Mouse (Mus musculus) liver, postnatal 0 days (tissue): Measurements from ENCODE around the gene Coq8b. TPM values are rescaled to one million over a fixed set of nuclear protein-coding genes. Genes with fewer than 3 reads are reported as not detected.

Experiments used
- ATAC-seq: fragments of 200-750 bp; cut with Nextera tagmentation; 2 replicates; pipeline ENCODE4 v1.8.0; 2017; ENCODE audit warnings: mild to moderate bottlenecking, moderate library complexity
- DNase-seq: peaks from one replicate; pipeline ENCODE4 v3.0.0-alpha.2; 2016
- H3K27ac ChIP-seq: fragments of 300-500 bp; sonication (generic); 2 replicates; pipeline ENCODE4 v1.5.1; 2014; ENCODE audit warnings: antibody characterized with exemption, moderate library complexity, mild to moderate bottlenecking, low read depth
- H3K27me3 ChIP-seq: fragments of 300-500 bp; sonication (generic); 2 replicates; pipeline ENCODE4 v1.6.1; 2014; ENCODE audit warnings: low read length, control low read depth, mixed read lengths; ENCODE audit not compliant: insufficient read depth
- H3K36me3 ChIP-seq: fragments of 300-500 bp; sonication (generic); replicated peaks from 2 replicates; pipeline ENCODE4 v1.6.1; 2014; ENCODE audit warnings: mild to moderate bottlenecking, control low read depth, low read length, moderate library complexity, mixed read lengths; ENCODE audit not compliant: insufficient read depth
- H3K4me1 ChIP-seq: fragments of 300-500 bp; sonication (generic); 2 replicates; pipeline ENCODE4 v1.6.1; 2014; ENCODE audit warnings: antibody characterized with exemption, mild to moderate bottlenecking, control low read depth; ENCODE audit not compliant: insufficient read depth
- H3K4me2 ChIP-seq: fragments of 300-500 bp; sonication (generic); 2 replicates; pipeline ENCODE4 v1.6.1; 2014; ENCODE audit warnings: low read depth, mild to moderate bottlenecking, low read length, moderate library complexity, mixed read lengths
- H3K4me3 ChIP-seq: fragments of 300-500 bp; sonication (generic); 2 replicates; pipeline ENCODE4 v1.5.1; 2014; ENCODE audit warnings: low read depth, low read length
- H3K9ac ChIP-seq: fragments of 300-500 bp; sonication (generic); replicated peaks from 2 replicates; pipeline ENCODE4 v1.6.1; 2014; ENCODE audit warnings: mild to moderate bottlenecking, moderate library complexity
- H3K9me3 ChIP-seq: fragments of 300-500 bp; sonication (generic); 2 replicates; pipeline ENCODE4 v1.6.1; 2016; ENCODE audit warnings: mild to moderate bottlenecking, control low read depth, low read length, mixed read lengths
- CTCF ChIP-seq: sonication (generic); IDR thresholded peaks from 2 replicates; pipeline ENCODE4 v1.5.1; 2016; ENCODE audit warnings: antibody characterized with exemption, low read depth
- EP300 ChIP-seq: IDR thresholded peaks from 2 replicates; pipeline ENCODE4 v1.6.1; 2016; ENCODE audit warnings: antibody characterized with exemption, low read depth, mild to moderate bottlenecking
- WGBS: fragments of 180-500 bp; shearing (Covaris S2); extraction: QIAGEN DNeasy Blood & Tissue Kit; methylation state at CpG from one replicate; pipeline ENCODE4 v1.1.7; 2014; ENCODE audit not compliant: insufficient replicate concordance; 5-methylcytosine and 5-hydroxymethylcytosine counted together
- polyA plus RNA-seq: library from polyadenylated mRNA; unstranded; fragments of >200 nt; fragmentation: Nextera tagmentation; extraction: Ambion mirVana; gene quantifications from 2 replicates; pipeline ENCODE4 v1.2.1, GENCODE M21; 2015

Coq8b gene
- 20.1 and 23.5 TPM in 2 replicates for polyA plus RNA-seq

DNA sequence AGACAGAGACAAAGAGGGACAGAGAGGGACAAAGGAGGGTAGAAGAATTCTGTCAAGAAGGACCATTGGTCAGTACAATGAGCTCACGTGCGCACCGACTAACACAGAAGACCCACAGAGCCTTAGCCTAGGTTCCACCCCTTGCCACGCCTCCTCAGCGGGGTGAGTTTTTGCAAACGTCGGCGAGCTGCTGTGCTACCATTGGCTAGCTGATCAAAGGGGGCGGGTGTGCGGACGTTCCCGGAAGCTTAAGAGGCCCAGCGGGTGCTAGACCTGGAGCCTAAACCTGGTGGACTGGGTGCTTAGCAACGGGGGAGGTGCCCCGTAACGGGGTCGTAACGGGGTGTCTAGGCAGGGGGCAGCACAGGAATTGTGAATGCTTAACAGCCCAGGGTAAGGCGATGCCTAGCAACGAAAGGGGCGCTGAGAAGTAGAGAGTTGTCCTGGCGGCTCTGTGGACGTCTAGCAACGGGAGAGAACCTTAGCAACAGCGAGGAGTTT is at the start of gene Coq8b:
Gene Coq8b (plus strand): TSS at position 243 of the 501 bp plus-strand sequence.
- Histone ChIP-seq H3K9ac (peak within 1 kb of the TSS; percentile 59), H3K4me1 (peaks cover 9% of the 10 kb centered on the region), H3K4me3 (peak within 1 kb of the TSS; percentile 66), H3K27ac (peak within 1 kb of the TSS; percentile 58; the same call in 1 of the 2 replicates), H3K36me3 (no peaks in the 10 kb centered on the region), H3K9me3 (no peaks in the 10 kb centered on the region), H3K4me2 (peak within 1 kb of the TSS; percentile 68), H3K27me3 (no peaks in the 10 kb centered on the region)
- WGBS = under 1% methylated on average over 25 of the region's 25 CpGs
- peak; percentile 81 for ATAC-seq
- DNase-seq = peak; percentile 95
- peak; percentile 28; the same call in 1 of the 2 replicates for TF ChIP-seq CTCF
- no peak for TF ChIP-seq EP300

DNA sequence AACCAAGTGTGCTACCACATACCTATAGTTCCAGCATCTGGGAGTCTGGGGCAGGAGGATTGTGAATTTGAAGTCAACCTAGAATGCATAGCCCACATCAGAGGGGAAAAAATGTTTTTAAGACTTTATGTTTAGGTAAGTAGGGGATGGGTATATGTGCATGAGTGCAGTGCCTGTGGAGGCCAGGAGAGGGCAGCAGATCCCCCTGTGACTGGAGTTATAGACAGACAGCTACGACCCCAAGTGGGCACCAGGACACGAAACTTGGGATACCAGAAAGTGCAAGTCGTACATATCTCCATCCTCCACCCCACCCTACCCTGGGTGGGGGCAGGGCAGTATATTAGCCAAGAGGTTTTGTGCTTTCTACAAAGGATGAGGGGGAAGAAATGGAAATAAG is 47.9 kb upstream of the Coq8b start:
- TF ChIP-seq CTCF = peak; percentile 86
- TF ChIP-seq EP300 = no peak
- ATAC-seq (peak; percentile 40; the same call in 1 of the 2 replicates), DNase-seq (peak; percentile 73)
- Histone ChIP-seq H3K27me3 (no peaks in the 10 kb centered on the region), H3K4me1 (peaks cover 4% of the 10 kb centered on the region; the same call in 1 of the 2 replicates), H3K36me3 (peaks cover 44% of the 10 kb centered on the region), H3K4me2 (no peak overlapping the region), H3K9ac (no peak overlapping the region), H3K27ac (no peak overlapping the region), H3K4me3 (no peak overlapping the region), H3K9me3 (no peaks in the 10 kb centered on the region)
- 37% methylated on average over 3 of the region's 3 CpGs for WGBS

DNA sequence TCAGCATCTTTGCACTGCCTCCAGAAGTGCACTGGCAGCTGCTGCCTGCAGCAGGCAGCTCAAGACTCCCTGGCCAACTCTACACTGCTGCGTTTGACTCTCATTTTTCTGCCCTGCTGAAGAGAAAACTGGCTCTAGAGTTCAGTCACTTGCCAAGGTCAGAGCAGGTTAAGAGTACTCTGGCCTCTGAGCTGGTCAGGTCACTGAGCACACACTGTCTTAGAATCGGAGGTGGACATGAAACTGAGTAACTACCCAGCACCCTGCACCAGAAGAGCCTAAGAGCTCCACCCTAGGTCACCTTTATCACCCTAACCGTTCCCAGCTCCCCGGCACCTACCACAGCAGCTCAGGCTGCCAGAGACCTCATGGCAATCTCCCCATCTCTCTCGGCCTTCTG is 46.8 kb upstream of the Coq8b start:
- Histone ChIP-seq H3K4me2 (no peak overlapping the region), H3K27me3 (no peaks in the 10 kb centered on the region), H3K9me3 (no peaks in the 10 kb centered on the region), H3K27ac (no peak overlapping the region), H3K9ac (no peak overlapping the region), H3K36me3 (peaks cover 54% of the 10 kb centered on the region), H3K4me1 (no peaks in the 10 kb centered on the region), H3K4me3 (no peak overlapping the region)
- ATAC-seq (no peak), DNase-seq (no peak)
- TF ChIP-seq EP300 (no peak), CTCF (no peak)
- 75% methylated on average over 5 of the region's 5 CpGs for WGBS

DNA sequence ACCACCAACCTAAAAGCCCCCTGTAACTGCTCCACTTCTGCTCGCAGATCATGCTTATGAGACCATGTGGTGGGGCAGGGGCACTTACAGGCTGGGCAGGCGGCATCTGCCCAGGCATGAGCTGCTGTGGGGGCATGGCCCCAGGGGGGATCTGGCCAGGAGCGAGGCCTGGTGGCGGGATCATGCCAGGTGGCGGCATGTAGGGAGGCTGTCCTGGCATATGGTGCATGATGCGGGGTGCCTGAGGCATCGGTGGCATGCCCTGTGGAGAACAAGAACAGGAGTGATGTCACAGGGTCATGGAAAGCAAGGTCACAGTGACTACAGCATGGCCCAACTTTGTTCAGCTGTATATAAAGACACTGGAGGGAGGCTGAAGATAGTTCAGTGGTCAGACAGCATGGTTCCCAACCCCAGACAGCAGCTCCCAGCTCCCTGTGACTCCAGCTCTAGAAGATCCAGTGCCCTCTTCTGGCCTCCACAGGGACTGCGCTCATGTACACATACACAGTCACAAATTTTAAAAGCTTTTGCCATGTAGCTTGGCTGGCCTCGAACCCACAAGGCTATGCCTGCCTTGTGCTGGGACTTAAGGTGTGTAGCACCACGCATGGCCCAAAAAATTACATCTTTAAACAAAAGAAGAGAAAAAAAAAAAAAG is 43.4 kb upstream of the Coq8b start:
- WGBS = 92% methylated on average over 10 of the region's 10 CpGs
- ATAC-seq = no peak

DNA sequence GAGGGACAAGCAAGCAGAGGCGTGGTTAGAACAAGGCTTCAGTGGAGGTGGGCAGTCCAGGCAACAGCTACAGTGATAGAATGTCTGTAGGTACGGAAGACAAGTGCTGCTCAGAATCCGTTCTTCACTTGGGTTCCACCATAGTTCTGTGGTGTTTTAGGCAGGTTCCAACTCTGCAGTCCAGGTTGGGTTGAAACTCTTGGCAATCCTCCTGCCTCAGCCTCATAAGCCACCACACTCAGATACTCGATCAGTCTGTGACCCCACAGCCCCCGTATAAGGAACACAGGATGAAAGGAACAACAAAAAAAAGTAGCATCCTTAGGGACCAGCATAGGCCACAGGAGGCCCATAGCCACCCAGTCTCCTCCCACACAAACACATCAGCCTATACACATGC is 40.4 kb upstream of the Coq8b start:
- Histone ChIP-seq H3K9me3 (no peaks in the 10 kb centered on the region), H3K27me3 (no peaks in the 10 kb centered on the region), H3K4me3 (no peak overlapping the region), H3K36me3 (peaks cover 64% of the 10 kb centered on the region), H3K9ac (no peak overlapping the region), H3K4me1 (peaks cover 18% of the 10 kb centered on the region), H3K4me2 (no peak overlapping the region), H3K27ac (no peak overlapping the region)
- WGBS = 82% methylated on average over 5 of the region's 5 CpGs
- TF ChIP-seq EP300 (no peak), CTCF (no peak)
- ATAC-seq (no peak), DNase-seq (no peak)

More for the DNA sequence above, 43.4 kb upstream of the Coq8b start:
- Histone ChIP-seq H3K27me3 (no peaks in the 10 kb centered on the region), H3K4me3 (no peak overlapping the region), H3K9ac (no peak overlapping the region), H3K9me3 (no peaks in the 10 kb centered on the region), H3K4me2 (no peak overlapping the region), H3K27ac (no peak overlapping the region), H3K36me3 (peaks cover 81% of the 10 kb centered on the region), H3K4me1 (peaks cover 3% of the 10 kb centered on the region)
- DNase-seq = no peak
- TF ChIP-seq CTCF (peak; percentile 45), EP300 (no peak)

DNA sequence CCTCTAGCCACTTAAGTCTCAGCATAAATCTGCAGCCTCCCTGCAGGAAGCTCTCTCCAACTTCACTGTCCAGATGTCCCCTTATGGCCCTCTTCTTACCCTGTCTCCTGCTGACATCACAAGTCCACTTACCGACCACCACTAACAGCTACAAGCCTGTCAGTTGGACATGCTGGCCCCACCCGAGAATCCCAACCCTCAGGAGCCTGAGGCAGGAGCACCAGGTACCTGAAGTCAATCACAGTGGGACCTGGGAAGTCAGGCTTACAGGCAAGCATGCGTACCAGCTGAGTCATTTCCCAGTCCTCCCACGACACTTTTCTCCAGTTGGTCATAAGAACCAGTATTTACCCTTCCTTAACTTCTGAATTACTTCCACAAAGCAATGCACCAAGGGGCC is 39.1 kb upstream of the Coq8b start:
- no peak overlapping the region for H3K4me3 ChIP-seq
- no peak overlapping the region for H3K4me2 ChIP-seq
- peaks cover 53% of the 10 kb centered on the region for H3K36me3 ChIP-seq
- WGBS = 69% methylated on average over 4 of the region's 4 CpGs
- H3K27me3 ChIP-seq = no peaks in the 10 kb centered on the region
- no peak overlapping the region for H3K27ac ChIP-seq
- ATAC-seq (no peak), DNase-seq (no peak)
- no peaks in the 10 kb centered on the region for H3K9me3 ChIP-seq
- TF ChIP-seq CTCF = no peak
- TF ChIP-seq EP300 = no peak
- H3K9ac ChIP-seq = no peak overlapping the region
- H3K4me1 ChIP-seq = peaks cover 18% of the 10 kb centered on the region
